Mouse (Mus musculus): Measurements from ENCODE around the gene Phgr1. TPM values are rescaled to one million over a fixed set of nuclear protein-coding genes. Genes with fewer than 3 reads are reported as not detected.

Gene Phgr1
- total RNA-seq, 2 experiments from 2014 or later, result not detected

GRCm38 (mm10) chr2:118741183-118741582, 31.4 kb upstream of the Phgr1 start:
- DNase-seq (ENCODE audit: extremely low spot score in 1 of 2, low spot score in 2 of 2), result no peak
- no peak; the same call in none of the 2 replicates for TF ChIP-seq CTCF (IDR thresholded peaks at IDR 0.05)
- intact Hi-C loops (cut with DNase I), result no loop called here
- H3K4me3 ChIP-seq, result no peak overlapping the region
- no peak overlapping the region for H3K27ac ChIP-seq

GRCm38 (mm10) chr2:118743261-118743943, 29.2 kb upstream of the Phgr1 start:
- H3K4me3 ChIP-seq, result no peak overlapping the region
- DNase-seq (ENCODE audit: extremely low spot score in 1 of 2, low spot score in 2 of 2), result no peak
- intact Hi-C loops (cut with DNase I), result loop anchor here (1.0 kb wide), 1 partner anchor 140 kb away; no protein-coding TSS in a partner anchor
- TF ChIP-seq CTCF (IDR thresholded peaks at IDR 0.05), result peak; percentile 91
- H3K27ac ChIP-seq, result no peak overlapping the region

- no peak for DNase-seq (ENCODE audit: extremely low spot score in 1 of 2, low spot score in 2 of 2)
- intact Hi-C loops (cut with DNase I), result loop anchor here (1.0 to 5.0 kb wide), 3 partner anchors 20 to 118 kb away; partner anchors contain the start of genes Disp2 and Ivd
- no peak for TF ChIP-seq CTCF (IDR thresholded peaks at IDR 0.05)
- H3K27ac ChIP-seq, result no peak overlapping the region
- H3K4me3 ChIP-seq, result no peak overlapping the region
These were observed 27.9 kb upstream of the Phgr1 start for GRCm38 (mm10) chr2:118744621-118745020.

- Histone ChIP-seq H3K4me3 (peak within 1 kb of the TSS; percentile 92), H3K27ac (peak within 1 kb of the TSS; percentile 73)
- peak; percentile 92 to 93 for DNase-seq (ENCODE audit: extremely low spot score in 1 of 2, low spot score in 2 of 2)
- no peak for TF ChIP-seq CTCF (IDR thresholded peaks at IDR 0.05)
- intact Hi-C loops (cut with DNase I), result loop anchor here (1.0 to 5.0 kb wide), 3 partner anchors 19 to 117 kb away; partner anchors contain the start of genes Disp2 and Ivd
These were observed 27.2 kb upstream of the Phgr1 start, which contains the start of gene Inafm2 for GRCm38 (mm10) chr2:118745232-118745884. Gene Inafm2 (plus strand): TSS chr2:118745758.

GRCm38 (mm10) chr2:118745915-118746901, 26.4 kb upstream of the Phgr1 start:
- Histone ChIP-seq H3K27ac (peak overlapping the region; percentile 73), H3K4me3 (peak overlapping the region; percentile 92)
- DNase-seq (ENCODE audit: extremely low spot score in 1 of 2, low spot score in 2 of 2), result no peak
- intact Hi-C loops (cut with DNase I), result loop anchor here (1.0 to 5.0 kb wide), 3 partner anchors 18 to 116 kb away; partner anchors contain the start of genes Disp2 and Ivd
- TF ChIP-seq CTCF (IDR thresholded peaks at IDR 0.05), result no peak

GRCm38 (mm10) chr2:118747301-118747960, 25.1 kb upstream of the Phgr1 start:
- intact Hi-C loops (cut with DNase I), result loop anchor here (5.0 kb wide), 1 partner anchor 115 kb away; the partner anchor contains the start of gene Ivd
- Histone ChIP-seq H3K27ac (no peak overlapping the region), H3K4me3 (peak overlapping the region; percentile 92)
- DNase-seq (ENCODE audit: extremely low spot score in 1 of 2, low spot score in 2 of 2), result no peak
- TF ChIP-seq CTCF (IDR thresholded peaks at IDR 0.05), result no peak

- TF ChIP-seq CTCF (IDR thresholded peaks at IDR 0.05), result no peak; the same call in 1 of the 2 replicates
- no peak for DNase-seq (ENCODE audit: extremely low spot score in 1 of 2, low spot score in 2 of 2)
- intact Hi-C loops (cut with DNase I), result loop anchor here (5.0 kb wide), 1 partner anchor 113 kb away; the partner anchor contains the start of gene Ivd
- no peak overlapping the region for H3K4me3 ChIP-seq
- no peak overlapping the region for H3K27ac ChIP-seq
These were observed 23.2 kb upstream of the Phgr1 start for GRCm38 (mm10) chr2:118749341-118749884.

GRCm38 (mm10) chr2:118750476-118750875, 22.1 kb upstream of the Phgr1 start:
- no peak for DNase-seq (ENCODE audit: extremely low spot score in 1 of 2, low spot score in 2 of 2)
- no peak overlapping the region; the same call in 1 of the 2 replicates for H3K27ac ChIP-seq
- TF ChIP-seq CTCF (IDR thresholded peaks at IDR 0.05), result no peak
- H3K4me3 ChIP-seq, result no peak overlapping the region
- intact Hi-C loops (cut with DNase I), result no loop called here

- DNase-seq (ENCODE audit: extremely low spot score in 1 of 2, low spot score in 2 of 2), result no peak
- intact Hi-C loops (cut with DNase I), result no loop called here
These were observed 20.4 kb upstream of the Phgr1 start for GRCm38 (mm10) chr2:118751896-118752791.

GRCm38 (mm10) chr2:118752792-118753108, 19.8 kb upstream of the Phgr1 start:
- DNase-seq (ENCODE audit: extremely low spot score in 1 of 2, low spot score in 2 of 2), result no peak
- no peak overlapping the region for H3K27ac ChIP-seq
- TF ChIP-seq CTCF (IDR thresholded peaks at IDR 0.05), result no peak
- H3K4me3 ChIP-seq, result no peak overlapping the region
- intact Hi-C loops (cut with DNase I), result no loop called here

More at GRCm38 (mm10) chr2:118751896-118752791, 20.4 kb upstream of the Phgr1 start:
- no peak overlapping the region for H3K27ac ChIP-seq
- TF ChIP-seq CTCF (IDR thresholded peaks at IDR 0.05), result no peak
- no peak overlapping the region for H3K4me3 ChIP-seq

Data from left cerebral cortex, adult 2 months (tissue).